Mouse (Mus musculus) effector memory CD4-positive, alpha-beta T cell, adult 7 months (primary cell): ENCODE data around the gene Scn1a. TPM values are rescaled to one million over a fixed set of nuclear protein-coding genes. Genes with fewer than 3 reads are reported as not detected.

Source experiments
- polyA plus RNA-seq: library from polyadenylated mRNA; unstranded; fragments of 100-300 nt; shearing (Covaris generic); gene quantifications from one replicate; pipeline ENCODE4 v1.2.1, GENCODE M21; 2017

Scn1a gene
- polyA plus RNA-seq: 0.45 TPM

DNA sequence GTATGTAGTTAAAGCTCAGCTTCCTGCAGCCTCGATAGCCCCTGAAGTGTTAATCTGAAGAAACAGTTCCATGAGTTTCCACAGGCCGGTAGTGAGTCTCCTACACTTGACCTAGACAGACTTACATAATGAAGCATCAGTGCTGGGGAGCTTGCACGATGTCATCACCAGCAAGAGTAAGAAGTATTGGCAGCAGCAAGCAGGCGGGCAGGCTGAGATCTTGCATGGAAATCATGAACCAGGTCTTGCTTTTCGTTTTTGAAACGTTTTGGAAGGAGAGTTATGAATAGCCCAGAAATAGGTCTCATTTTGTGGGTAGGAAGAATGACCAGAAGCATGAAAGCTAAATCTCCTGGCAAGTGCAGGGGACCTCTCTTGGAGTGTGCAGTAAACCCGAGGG, at the start of gene Scn1a:
TSS of gene Scn1a (minus strand) at position 130 of the 400 bp plus-strand sequence.

DNA sequence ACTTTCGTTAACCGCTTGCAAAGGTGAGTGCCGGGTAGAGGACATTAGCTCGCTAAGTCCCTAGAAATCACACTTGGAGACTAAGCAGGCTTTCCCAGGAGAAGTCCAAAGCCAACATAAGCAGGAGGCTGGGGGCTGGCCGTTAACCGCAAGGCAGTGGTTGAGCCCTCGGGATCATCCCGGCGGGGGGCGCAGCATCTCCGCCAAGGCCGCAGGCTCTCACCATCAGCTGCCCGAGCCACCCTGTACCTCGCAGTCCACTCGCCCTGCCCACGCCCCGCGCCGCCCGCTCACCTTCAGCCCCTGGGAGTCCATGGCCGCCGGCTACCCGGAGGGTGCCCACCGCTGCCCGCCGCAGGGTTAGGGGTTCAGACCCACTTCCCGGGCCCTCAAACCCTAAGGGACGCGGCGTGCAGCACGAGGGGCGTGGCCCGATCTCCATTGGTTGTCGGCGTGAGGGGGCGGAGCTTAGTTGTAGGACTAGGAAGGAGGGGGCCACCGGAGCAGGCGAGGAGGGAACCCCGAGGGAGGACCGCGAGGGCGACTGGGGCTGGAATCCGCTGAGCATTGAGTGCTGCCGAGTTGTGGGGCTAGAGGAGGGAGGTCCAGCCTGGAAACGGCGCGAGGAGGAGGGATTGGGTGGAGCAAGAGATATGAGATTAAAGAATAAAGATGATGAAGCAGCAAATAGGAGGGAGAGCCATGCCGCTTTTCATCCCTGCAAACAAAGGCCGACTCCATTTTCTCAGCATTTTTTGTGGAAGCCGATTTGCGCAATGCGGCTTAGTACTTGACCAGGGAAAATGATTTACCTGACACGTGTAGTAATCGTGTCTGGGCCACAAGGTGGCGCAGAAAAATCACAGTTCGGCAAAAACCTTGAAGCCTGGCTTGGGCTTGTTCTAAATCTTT, 184.2 kb downstream of the Scn1a start, which contains the start of gene Ttc21b:
TSS of gene Ttc21b (minus strand) at position 398 of the 912 bp plus-strand sequence.

Other genes with a start within 250 kb of the Scn1a start
- gene Ttc21b, start 184.2 kb downstream of the Scn1a start, polyA plus RNA-seq: 7.6 TPM
- gene Scn9a, start 194.1 kb upstream of the Scn1a start, polyA plus RNA-seq: 0.56 TPM